Mouse (Mus musculus): ENCODE measurements around the gene Zscan2. TPM values are rescaled to one million over a fixed set of nuclear protein-coding genes. Genes with fewer than 3 reads are reported as not detected.
A peak's percentile ranks its signal among the peaks of the same experiment; 100 is the strongest.
"Not testable (repeated sequence)": the region's sequence is repeated elsewhere in the genome, so short reads cannot be mapped to it uniquely, and the experiment has no call there.

Zscan2 gene
- total RNA-seq (2021), result 10 to 100 TPM; 15.9 to 17.0 TPM
- long read RNA-seq, experiment 1, partial matches to known transcripts, result 0 of 5 reads
- long read RNA-seq, experiment 1, other reads (novel, unspliced or antisense), result 1 of 5 reads
- long read RNA-seq, experiment 2, partial matches to known transcripts, result 0 of 5 reads
- long read RNA-seq, experiment 2, other reads (novel, unspliced or antisense), result 2 of 5 reads

DNA sequence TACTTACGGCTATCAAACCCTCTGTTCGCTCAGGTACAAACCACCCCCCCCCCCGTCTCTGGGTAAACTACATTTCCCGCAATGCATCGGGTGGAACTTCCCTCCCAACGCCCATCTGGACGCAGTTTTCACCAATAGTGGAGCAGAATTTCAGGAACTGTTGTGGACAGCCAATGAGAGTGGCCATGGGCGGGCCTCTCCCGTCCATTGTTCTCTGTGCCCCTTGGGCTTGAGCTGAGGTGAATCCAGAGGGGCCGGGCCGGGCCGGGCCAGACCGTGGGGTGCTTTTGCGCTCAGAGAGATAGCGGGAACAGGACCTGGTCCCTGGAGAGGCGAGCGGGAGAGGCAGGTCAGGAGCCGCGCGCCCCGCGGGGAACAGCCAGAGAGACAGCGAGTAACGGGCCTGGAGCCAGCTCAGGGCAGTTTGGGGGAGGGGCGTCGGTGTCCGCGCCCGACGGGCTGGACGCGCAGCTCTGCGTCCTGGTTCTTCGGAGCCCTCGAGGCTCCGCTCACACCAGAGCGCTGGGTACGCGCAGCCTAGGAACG is at the start of gene Zscan2:
Zscan2 (plus strand) TSS at position 192 of the 546 bp plus-strand sequence.
- peak; percentile 85 to 90 for DNase-seq (ENCODE audit: low spot score in 2 of 2)

DNA sequence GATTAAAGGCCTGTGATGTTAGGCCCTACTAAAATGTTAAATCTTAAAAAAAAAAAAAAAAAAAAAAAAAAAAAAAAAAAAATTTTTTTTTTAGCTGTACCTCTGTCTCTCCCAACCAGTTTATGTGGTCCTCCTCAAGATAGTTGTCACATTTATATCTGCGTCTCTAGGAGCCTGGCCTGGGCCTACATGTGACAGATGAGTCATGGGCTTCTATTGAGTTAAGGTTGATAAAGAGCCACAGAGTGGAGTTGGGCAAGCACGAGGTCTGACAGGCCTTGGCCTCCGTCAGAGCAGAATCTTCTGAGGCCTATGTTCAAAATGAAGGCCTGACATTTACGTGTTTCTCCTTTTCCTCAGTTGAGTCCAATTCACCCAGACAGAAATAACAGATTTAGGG is 47.3 kb upstream of the Zscan2 start:
- no peak for DNase-seq (ENCODE audit: low spot score in 2 of 2)

DNA sequence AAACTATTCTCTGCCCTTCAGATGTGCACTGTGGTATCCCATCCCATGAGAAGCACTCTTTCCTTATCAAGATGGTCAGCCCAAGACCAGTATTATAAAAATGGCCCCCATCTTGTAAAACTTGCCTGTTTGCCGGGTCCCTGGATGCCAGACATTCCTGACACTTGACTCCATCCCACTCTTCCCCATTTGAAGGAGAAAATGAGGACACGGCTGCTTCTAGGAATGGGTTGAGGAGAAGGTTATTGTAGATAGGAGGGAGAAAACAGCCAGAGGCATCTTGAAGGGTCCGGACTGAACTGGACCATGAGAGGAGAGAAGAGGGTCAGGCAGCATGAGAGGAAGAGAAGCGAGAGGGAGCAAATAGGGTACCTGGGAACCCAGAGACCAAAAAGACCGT is 44.1 kb upstream of the Zscan2 start:
- DNase-seq (ENCODE audit: low spot score in 2 of 2), result no peak

DNA sequence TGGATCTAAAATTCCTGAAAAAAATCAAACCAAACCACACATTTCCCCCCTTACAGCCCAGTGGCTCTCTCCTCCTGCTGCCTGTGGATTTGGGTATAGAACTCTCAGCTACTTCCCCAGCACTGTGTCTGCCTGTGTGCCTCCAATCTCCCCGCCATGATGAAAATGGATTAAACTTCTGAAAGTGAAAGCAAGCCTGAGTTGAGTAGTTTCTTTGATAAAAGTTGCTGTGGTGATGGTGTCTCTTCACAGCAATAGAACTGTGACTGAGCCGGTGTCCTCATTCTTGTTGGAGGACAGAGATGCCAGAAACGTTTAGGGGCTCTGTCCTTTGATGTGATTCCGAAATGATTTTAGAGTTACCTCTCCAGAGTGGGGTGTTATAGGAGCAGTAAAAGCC is 39.9 kb upstream of the Zscan2 start:
- DNase-seq (ENCODE audit: low spot score in 2 of 2), result no peak

DNA sequence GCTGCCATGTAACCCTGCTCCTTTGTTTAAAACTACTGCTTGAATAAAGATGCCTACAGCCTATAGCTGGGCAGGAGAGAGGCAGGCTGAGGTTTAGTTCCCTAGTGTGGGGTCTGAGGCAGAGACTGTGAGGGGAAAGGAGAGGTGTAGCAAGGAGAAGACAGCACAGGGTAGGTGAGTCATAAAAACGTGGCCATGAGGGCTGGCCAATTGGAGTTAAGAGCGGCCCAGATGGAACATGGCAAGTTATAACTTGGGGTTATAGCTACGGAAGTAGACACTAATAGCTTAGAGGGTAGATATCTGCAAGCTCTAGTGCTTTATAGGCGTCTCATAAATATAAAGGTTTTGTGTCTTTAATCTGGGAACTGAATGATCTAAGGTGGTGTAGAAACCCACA is 37.5 kb upstream of the Zscan2 start:
- DNase-seq (ENCODE audit: low spot score in 2 of 2), result no peak

DNA sequence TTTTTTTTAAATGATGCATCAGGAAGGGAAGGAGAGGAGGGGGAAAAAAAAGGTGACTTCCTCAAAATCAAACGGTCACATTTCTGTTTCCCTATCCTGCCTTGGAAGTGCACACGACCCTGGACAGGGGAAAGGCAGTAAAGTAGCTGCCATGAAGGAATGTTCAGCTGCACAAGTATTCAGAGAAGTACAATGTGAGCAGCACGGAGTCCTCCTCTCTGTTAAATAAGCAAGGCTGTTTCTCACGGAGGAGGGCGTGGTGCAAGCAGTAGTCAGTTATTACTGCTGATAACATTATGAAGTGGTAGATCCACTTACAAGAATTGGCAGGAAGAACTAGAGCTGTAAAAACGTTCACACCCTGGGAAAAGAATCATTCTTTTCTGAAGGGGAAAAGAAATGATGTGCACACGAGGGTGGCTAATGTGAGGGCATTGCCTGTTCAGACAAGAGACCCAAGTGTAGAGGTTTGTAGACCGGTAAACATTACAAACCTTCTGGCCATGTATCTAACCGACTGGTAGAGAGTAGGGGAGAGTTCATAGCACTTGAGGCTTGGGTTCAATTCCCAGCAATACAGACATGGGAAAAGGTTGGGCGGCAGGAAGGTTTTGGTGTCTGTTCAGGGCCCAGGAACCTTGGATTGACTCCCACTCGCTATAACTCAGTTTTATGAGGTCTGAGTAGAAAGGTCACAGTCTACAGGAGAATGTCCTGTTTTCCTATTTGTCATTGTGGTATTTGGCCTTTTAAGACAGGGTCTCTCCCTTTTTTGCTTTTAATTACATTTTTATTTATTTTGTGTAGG is 36.6 kb upstream of the Zscan2 start:
- DNase-seq (ENCODE audit: low spot score in 2 of 2), result no peak

DNA sequence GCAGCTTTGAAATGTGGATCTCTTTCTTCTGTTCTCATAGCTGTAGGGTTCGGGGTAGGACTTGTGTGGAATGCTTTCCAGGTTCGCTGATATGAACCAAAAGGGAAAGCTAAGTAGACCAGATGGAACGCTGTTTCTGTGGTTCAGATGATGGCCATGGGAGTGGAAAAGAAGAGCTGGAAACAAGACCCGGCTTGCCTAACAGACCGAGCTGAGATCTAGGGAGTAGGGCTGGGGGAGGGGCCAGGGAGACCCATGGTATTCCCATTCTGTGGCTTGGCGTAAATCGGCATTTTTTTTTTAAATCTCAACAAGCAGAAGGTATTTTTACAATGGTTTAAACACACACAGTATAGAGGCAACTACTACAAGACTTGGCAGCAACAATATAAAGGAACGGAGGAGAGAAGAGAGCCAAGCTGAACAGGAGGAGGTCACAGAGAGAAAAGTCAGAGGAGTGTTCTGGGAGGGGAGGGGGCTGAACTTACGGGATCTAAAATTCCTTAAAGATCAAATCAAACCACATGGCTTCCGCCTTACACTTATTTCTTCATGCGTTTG is 34.8 kb upstream of the Zscan2 start, which contains the start of gene Iqgap1:
Iqgap1 (minus strand) TSS at position 132 of the 561 bp plus-strand sequence.
- no peak for DNase-seq (ENCODE audit: low spot score in 2 of 2)

DNA sequence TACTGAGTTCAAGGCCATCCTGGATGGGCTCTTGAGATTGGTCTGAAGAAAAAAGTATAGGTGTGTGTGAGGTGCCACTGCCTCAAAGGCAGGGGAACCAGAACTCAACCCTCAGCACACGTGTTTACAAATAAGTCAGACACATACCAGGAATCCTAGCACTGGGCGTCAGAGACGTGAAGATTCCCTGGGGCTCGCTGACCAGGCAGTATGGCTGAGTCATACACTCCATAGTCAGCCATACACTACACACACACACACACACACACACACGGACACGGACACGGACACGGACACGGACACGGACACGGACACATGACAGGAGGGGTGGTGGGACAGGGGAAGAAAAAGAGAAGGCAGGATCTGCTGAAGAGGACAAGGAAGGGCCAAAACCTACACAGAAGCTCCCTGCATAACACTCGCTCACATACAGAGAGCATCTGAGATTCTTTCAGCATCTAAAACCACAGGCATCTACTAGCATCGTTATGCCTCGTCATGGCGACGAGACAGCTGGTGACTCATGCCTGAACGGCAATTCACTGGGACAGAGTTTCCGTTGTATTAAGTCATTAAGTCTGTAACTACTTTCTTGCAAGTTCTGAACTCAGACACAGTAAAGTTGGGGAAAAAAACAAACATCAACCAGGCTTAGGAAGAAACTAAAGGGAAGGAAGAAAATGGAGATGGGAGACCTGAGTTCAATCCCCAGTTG is 32.4 kb upstream of the Zscan2 start:
- DNase-seq (ENCODE audit: low spot score in 2 of 2), result no peak

DNA sequence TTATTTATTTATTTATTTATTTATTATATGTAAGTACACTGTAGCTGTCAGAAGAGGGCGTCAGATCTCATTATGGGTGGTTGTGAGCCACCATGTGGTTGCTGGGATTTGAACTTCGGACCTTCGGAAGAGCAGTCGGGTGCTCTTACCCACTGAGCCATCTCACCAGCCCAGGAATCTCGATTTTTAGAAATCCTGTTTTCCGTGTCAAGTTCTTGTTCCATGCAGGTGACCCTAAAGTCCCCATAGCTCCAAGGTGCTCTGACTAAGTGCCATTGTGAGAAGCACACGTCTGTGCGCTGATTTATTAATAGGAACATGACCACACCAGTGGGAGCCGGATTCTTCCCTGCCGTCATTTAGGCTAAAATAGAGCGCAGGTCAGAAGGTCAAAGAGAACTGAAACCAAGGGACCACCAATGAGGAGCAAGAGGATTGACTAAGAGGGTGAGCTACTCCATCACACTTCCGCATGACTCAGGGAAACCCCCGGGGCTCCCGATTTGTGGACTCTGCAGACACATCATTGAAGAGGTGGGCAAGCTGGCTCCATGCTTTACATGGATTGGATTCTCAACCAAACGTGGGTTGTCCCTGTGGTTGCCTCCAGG is 30.4 kb upstream of the Zscan2 start:
- no peak for DNase-seq (ENCODE audit: low spot score in 2 of 2)

DNA sequence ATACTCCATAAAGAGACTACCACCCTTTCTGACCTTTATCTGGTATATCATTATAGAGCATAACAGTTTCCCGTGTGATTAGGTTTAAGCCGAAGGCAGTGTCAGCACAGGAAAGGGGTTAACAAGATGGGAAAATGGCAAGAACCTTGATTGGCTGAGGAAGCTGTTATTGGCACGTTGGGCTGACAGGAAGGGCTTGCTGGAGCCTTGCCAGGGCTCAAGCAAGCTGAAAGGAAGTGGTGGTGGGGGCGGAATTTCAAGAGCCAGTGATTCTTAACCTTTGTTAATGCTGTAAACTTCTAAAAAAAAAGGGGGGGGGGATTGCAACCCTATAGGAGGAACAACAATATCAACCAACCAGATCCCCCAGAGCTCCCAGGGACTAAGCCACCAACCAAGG is 28.5 kb upstream of the Zscan2 start:
- no peak for DNase-seq (ENCODE audit: low spot score in 2 of 2)

DNA sequence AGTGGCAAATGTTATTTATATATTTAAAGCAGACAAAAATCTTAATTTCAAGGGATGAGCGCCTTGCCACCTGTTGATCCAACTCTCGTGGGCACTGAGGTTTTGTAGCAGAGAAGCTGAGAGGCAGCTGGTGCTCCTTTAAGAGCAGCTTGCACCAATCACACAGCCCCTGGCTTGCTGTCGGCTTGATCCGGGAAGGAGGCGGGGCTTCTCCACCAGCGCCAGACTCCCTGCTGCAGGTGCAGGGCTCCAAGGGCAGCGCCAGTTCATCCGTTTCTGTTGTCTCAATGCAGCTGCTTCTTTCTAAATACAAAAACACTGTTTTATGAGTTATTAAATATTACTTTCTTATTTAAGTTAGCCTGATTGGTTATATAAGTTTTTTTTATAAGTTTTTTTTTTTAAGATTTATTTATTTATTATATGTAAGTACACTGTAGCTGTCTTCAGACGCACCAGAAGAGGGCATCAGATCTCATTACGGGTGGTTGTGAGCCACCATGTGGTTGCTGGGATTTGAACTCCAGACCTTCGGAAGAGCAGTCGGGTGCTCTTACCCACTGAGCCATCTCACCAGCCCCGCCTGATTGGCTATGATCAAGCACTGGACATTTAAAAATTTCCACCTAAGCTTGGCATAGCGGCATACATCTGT is 27.6 kb upstream of the Zscan2 start:
- not testable (repeated sequence) for DNase-seq (ENCODE audit: low spot score in 2 of 2)

DNA sequence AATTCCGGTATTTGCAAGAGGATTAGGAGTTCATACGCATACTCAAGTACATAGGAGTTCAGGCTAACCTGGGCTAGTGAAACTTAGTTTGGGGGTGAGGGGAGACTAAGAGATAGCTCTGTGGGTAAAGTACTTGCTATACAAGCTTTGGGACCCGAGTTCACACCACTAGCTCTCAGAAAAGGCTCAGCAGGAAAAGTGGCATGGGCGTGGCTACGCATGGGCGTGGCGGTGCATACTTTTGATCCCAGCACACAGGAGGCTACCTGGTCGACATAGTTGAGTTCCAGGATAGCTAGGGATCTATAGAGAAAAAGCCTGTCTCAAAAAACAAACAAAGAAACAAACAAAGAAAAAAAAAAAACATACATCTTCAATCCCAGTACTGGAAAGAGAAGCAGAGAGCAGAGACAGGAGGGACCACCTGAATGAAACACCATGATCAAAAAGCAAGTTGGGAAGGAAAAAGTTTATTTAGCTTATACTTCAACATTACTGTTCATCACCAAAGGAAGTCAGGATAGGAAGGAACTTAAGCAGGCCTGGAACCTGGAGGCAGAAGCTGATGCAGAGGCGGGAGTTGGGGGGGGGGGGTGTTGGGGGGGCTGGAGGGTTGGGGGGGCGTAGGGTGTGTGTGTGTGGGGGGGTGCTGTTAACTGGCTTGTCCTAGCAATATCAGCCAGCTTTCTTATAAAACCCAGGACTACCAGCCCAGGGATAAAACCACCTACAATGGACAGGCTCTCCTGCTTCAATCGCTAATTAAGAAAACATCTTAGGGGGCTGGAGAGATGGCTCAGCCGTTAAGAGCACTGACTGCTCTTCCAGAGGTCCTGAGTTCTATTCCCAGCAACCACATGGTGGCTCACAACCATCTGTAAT is 26.8 kb upstream of the Zscan2 start:
- no peak for DNase-seq (ENCODE audit: low spot score in 2 of 2)

DNA sequence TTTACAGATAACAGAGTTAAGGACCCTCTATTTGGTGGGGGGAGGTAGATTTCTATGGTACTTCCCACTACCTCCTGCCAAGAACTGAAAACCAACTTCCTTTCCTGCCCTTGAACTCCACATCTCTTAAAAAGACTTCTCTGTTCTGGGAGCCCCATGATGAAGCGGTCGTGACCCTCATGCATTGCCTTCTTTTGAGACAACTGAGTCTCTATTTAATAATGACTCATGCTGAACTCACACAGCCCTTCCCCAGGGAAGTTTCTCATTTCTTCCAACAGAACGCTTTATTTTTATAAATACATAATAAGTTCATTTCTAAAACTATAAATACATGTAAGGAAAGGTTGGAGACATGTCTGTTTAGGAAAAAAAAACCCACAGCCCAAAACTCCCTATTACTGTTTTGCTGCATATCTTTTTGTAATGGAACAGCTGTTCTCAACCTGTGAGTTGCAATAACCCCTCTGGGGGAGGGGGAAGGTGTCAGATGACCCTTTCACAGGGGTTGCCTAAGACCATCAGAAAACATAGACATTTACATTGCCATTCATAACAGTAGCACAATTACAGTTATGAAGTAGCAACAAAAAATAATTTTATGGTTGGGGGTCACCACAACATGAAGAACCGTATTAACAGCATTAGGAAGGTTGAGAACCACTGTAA is 24.6 kb upstream of the Zscan2 start:
- DNase-seq (ENCODE audit: low spot score in 2 of 2), result no peak

DNA sequence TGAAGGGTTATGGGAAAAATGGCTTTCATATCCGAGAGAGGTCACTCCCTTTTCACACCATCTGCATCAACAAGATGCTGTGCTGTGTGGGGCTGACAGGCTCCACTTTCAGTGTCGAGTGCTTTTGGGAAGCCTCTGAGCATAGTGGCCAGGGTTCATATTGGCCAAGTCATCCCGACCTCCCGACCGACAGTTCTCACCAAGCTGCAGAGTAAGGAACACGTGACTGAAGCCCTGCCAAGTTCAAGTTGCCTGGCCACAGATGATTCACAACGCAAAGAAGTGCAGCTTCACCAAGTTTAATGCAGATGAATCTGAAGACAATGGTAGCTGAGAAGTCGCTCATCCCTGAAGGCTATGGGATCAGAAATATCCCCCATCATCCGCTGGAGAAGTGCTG is 23.0 kb upstream of the Zscan2 start:
- DNase-seq (ENCODE audit: low spot score in 2 of 2), result no peak

DNA sequence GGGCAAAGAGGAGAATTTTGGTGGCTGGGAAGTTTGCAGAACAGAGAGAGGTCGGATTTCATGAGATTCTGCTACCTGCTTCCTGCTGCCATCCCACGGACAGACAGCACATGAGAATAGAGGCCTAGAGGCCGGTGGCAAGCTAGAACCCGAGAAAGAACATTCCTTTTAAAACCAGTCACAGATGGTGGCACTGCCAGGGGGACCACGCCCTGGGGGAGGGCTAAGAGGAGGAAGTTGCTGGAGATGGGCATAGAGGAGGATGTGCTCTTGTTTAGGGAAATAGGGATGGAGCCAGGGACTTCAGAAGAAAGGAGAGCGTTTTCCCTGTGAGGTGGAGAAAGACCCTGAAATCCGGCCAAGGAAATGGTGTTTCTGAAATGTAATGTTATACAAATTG is 22.5 kb upstream of the Zscan2 start:
- DNase-seq (ENCODE audit: low spot score in 2 of 2), result no peak

DNA sequence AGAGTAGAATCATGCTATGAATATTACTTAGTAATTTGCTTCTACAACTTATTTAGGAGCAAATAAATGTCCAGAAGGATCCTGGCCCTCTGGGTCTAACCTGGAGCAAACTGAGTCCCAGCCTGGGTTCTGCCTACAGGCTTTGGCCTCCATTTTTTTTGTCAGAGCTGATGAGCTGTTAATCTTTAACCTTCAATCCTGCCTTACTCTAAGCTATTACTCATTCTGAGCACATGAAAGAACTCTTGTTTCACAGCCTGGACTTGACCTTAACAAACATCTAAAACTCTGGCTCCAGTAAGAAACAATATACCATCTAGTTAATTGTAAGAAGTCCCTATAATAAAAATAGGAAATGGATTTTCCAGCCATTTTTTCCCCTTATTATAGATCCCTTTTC is 21.0 kb upstream of the Zscan2 start:
- no peak for DNase-seq (ENCODE audit: low spot score in 2 of 2)

DNA sequence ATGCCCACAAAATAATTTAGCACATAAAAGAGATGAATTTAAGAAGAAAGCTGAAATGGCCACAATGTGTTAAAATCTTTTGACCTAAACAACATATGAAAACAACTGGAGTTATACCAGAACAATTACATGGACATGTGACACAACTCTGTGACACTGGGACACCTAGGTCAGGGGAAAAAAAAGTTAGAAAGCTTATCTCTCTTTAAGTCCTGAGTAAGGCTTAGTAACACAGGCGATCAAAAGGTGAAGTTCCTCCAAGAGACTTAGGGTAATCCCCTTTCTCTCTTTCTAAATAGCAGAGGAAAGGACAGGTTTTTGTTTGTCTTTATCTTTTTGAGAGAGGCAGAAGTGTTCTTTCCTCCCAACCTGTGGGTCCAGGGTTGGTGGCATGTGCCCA is 20.5 kb upstream of the Zscan2 start:
- DNase-seq (ENCODE audit: low spot score in 2 of 2), result no peak

DNA sequence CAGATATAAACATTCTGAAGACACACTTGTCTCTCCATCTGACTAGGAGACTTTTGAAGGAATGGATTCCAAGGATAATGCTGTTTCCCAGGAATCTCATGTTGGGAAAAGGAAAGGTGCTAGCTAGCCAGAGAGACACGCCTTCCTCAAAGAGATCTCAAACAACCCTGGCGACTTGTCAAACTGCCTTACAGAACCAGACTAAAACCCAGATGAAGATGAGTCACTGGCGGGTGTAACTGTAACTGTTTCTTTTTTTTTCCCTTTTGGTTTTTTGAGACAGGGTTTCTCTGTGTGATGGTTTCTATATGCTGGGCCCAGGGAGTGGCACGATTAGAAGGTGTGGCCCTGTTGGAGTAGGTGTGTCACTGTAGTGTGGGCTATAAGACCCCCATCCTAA is 19.8 kb upstream of the Zscan2 start:
- DNase-seq (ENCODE audit: low spot score in 2 of 2), result peak; percentile 44 to 52

DNA sequence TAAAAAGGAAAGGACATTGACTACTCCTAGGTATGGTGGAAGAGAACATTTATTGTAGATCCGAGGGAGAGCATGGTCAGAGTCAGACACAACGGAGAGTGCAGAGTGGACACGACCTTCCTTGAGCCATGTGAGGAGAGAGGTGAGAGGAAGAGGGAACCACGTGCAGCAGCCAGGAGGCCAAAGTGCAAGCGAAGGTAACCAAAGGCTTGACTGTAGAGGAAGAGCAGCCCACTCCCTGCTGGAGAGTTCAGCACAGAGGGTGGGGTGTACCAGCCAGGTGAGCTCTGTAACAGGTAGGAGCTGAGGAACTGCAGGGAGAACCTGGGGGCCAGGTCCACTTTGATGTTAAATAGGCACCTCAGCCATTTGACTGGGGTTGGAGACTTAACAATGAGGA is 18.6 kb upstream of the Zscan2 start:
- no peak for DNase-seq (ENCODE audit: low spot score in 2 of 2)
